Mouse (Mus musculus): ENCODE data around the gene Usp38. TPM values are rescaled to one million over a fixed set of nuclear protein-coding genes. Genes with fewer than 3 reads are reported as not detected.

Usp38 gene
- polyA plus RNA-seq, 1 experiment from 2014 or later: 29.5 TPM

DNA sequence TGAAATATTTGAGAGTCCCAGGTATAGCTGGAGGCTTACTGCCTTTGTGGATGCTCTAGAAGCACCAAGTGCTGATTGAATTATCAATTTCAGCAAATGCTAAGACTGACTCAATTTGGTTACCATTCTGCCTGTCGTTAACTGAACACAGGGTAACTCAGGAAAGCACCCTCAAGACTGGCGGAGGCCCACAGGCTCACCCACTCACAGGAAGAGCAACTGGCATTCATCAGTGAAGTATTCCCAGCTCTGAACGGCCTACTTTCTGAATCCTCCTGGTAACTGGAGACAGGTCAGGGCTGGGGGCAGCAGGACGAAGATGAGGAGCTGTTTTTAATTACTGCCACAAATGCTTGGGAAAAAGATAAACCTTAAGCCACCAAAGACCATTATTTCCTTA, 34.7 kb downstream of the Usp38 start:
- no peaks in the 10 kb centered on the region for H3K9me3 ChIP-seq (replicated peaks; ENCODE audit: control insufficient read depth, low read length)
- H3K9ac ChIP-seq (replicated peaks; ENCODE audit: low read length): no peak overlapping the region
- H3K27me3 ChIP-seq (ENCODE audit: control insufficient read depth, insufficient read depth, low read length): no peaks in the 10 kb centered on the region
- no peak overlapping the region for H3K4me2 ChIP-seq (ENCODE audit: low read depth, low read length)
- no peak overlapping the region for H3K27ac ChIP-seq (replicated peaks; ENCODE audit: low read depth, low read length)
- WGBS: 40% methylated on average over 4 of the region's 4 CpGs
- ATAC-seq (replicated peaks; ENCODE audit: insufficient number of reproducible peaks, low FRiP score, low TSS enrichment, low read depth): no peak
- no peak overlapping the region for H3K4me3 ChIP-seq (ENCODE audit: low read depth, low read length)
- no peaks in the 10 kb centered on the region; the same call in none of the 2 replicates for H3K36me3 ChIP-seq (replicated peaks; ENCODE audit: control insufficient read depth, insufficient read depth, low read depth, low read length)
- no peaks in the 10 kb centered on the region for H3K4me1 ChIP-seq (ENCODE audit: control insufficient read depth, insufficient read depth, low read length)
- DNase-seq (ENCODE audit: low spot score): no peak

DNA sequence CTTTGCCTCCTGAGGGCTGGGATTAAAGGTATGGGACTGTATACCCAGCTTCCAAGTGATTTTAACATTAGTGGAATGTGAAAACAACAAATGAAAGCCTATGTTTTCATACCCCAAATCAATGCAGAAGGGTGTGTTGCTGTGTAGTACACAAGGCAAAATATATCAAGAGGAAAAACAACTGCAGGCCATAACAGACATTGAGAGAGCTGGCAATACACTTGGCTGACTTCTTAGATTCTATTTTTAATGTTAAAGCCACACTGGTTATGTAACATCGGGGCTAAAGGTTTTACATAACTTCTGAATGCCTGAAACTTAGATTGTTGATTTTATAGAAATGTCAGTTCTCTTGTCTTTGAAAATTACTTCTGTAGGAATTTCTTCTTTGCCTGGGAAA, 37.5 kb downstream of the Usp38 start:
- no peak overlapping the region for H3K27ac ChIP-seq (replicated peaks; ENCODE audit: low read depth, low read length)
- no peak for DNase-seq (ENCODE audit: low spot score)
- H3K9me3 ChIP-seq (replicated peaks; ENCODE audit: control insufficient read depth, low read length): no peaks in the 10 kb centered on the region
- no peak overlapping the region for H3K4me2 ChIP-seq (ENCODE audit: low read depth, low read length)
- no peaks in the 10 kb centered on the region for H3K4me1 ChIP-seq (ENCODE audit: control insufficient read depth, insufficient read depth, low read length)
- WGBS: 84% methylated on average over 1 of the region's 1 CpGs
- no peaks in the 10 kb centered on the region; the same call in none of the 2 replicates for H3K36me3 ChIP-seq (replicated peaks; ENCODE audit: control insufficient read depth, insufficient read depth, low read depth, low read length)
- no peak overlapping the region for H3K4me3 ChIP-seq (ENCODE audit: low read depth, low read length)
- H3K9ac ChIP-seq (replicated peaks; ENCODE audit: low read length): no peak overlapping the region
- ATAC-seq (replicated peaks; ENCODE audit: insufficient number of reproducible peaks, low FRiP score, low TSS enrichment, low read depth): no peak
- H3K27me3 ChIP-seq (ENCODE audit: control insufficient read depth, insufficient read depth, low read length): no peaks in the 10 kb centered on the region

DNA sequence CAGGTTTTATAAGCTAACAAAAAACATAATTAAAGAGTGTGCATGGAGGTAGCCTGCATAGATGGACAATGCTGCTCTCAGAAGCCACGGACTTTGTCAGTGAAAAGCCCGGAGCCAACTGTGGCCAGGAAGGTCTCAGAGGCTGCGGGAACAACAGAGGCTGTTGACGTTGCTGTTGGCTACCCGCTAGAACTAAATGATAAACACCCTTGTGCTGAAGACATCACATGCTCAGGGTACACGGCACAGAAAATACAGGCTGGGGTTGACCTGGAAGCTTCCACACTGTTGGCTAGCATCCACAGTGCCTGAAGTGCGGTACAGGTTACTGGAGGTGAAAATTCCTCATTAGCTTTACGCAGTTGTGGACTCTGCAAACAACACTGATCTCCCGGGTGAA, 43.6 kb downstream of the Usp38 start:
- no peak overlapping the region for H3K4me3 ChIP-seq (ENCODE audit: low read depth, low read length)
- no peak overlapping the region for H3K9ac ChIP-seq (replicated peaks; ENCODE audit: low read length)
- H3K4me1 ChIP-seq (ENCODE audit: control insufficient read depth, insufficient read depth, low read length): no peaks in the 10 kb centered on the region
- H3K36me3 ChIP-seq (replicated peaks; ENCODE audit: control insufficient read depth, insufficient read depth, low read depth, low read length): no peaks in the 10 kb centered on the region
- no peak overlapping the region for H3K4me2 ChIP-seq (ENCODE audit: low read depth, low read length)
- no peak overlapping the region for H3K27ac ChIP-seq (replicated peaks; ENCODE audit: low read depth, low read length)
- no peak for ATAC-seq (replicated peaks; ENCODE audit: insufficient number of reproducible peaks, low FRiP score, low TSS enrichment, low read depth)
- H3K9me3 ChIP-seq (replicated peaks; ENCODE audit: control insufficient read depth, low read length): no peaks in the 10 kb centered on the region
- 84% methylated on average over 8 of the region's 9 CpGs for WGBS
- no peak for DNase-seq (ENCODE audit: low spot score)
- no peaks in the 10 kb centered on the region for H3K27me3 ChIP-seq (ENCODE audit: control insufficient read depth, insufficient read depth, low read length)

DNA sequence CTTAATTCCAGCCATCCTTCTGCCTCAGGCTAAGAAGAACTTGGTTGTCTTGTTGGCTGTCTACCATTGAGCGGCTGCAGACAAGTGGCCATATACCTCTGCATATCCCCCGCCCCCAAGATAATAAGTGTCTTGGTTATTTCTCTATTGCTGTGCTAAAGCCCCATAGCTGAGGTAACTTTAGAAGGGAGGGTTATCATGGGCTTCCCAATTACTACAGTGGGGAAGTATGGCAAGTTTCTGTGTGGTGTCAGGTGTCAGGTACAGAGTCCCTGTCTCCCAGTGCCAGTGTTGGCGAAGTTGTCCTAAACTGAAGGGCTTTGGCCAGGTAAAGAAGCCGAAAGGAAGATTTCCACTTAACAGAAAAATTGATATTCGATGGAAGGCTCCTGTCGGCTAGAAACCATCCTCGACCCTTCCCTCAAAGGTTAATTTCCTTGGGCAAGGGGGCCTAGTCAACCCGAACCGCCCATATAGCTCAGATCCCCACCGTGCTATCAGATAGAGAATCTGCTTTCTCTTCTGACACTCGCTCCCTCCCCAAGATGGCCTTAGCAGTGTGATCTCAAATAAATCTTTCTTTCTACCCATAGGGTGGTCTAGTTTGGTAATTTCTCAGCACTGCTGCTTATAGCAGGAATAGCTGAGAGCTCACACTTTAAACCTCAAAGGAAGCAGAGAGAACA, 44.6 kb downstream of the Usp38 start:
- Histone ChIP-seq H3K27me3 (ENCODE audit: control insufficient read depth, insufficient read depth, low read length) (no peaks in the 10 kb centered on the region), H3K4me1 (ENCODE audit: control insufficient read depth, insufficient read depth, low read length) (no peaks in the 10 kb centered on the region), H3K9ac (replicated peaks; ENCODE audit: low read length) (no peak overlapping the region), H3K36me3 (replicated peaks; ENCODE audit: control insufficient read depth, insufficient read depth, low read depth, low read length) (no peaks in the 10 kb centered on the region), H3K4me3 (ENCODE audit: low read depth, low read length) (no peak overlapping the region), H3K27ac (replicated peaks; ENCODE audit: low read depth, low read length) (no peak overlapping the region), H3K9me3 (replicated peaks; ENCODE audit: control insufficient read depth, low read length) (no peaks in the 10 kb centered on the region), H3K4me2 (ENCODE audit: low read depth, low read length) (no peak overlapping the region)
- 77% methylated on average over 11 of the region's 11 CpGs for WGBS
- DNase-seq (ENCODE audit: low spot score): no peak
- no peak for ATAC-seq (replicated peaks; ENCODE audit: insufficient number of reproducible peaks, low FRiP score, low TSS enrichment, low read depth)

DNA sequence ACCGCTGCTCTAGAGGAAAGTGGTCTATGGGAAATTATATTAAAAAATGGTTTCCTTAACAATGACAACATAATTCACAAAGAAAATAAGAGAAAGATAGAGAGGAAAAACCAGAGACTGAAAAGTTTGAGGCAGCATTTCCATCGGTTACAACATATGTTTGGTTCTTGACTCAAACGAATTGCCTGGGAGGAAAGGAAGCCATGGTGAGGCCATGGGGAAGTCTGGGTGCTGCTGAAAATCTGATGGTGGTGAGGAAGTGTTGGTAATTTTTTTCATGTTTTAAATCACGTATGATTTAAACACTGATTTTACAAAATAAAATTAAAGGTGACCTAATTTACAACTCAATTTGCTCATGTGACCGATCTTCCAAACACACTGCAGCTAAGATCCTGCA, 45.3 kb downstream of the Usp38 start:
- no peak for ATAC-seq (replicated peaks; ENCODE audit: insufficient number of reproducible peaks, low FRiP score, low TSS enrichment, low read depth)
- no peaks in the 10 kb centered on the region for H3K27me3 ChIP-seq (ENCODE audit: control insufficient read depth, insufficient read depth, low read length)
- no peak overlapping the region for H3K4me2 ChIP-seq (ENCODE audit: low read depth, low read length)
- 87% methylated on average over 5 of the region's 5 CpGs for WGBS
- no peak for DNase-seq (ENCODE audit: low spot score)
- H3K9me3 ChIP-seq (replicated peaks; ENCODE audit: control insufficient read depth, low read length): no peaks in the 10 kb centered on the region
- no peak overlapping the region for H3K27ac ChIP-seq (replicated peaks; ENCODE audit: low read depth, low read length)
- H3K36me3 ChIP-seq (replicated peaks; ENCODE audit: control insufficient read depth, insufficient read depth, low read depth, low read length): no peaks in the 10 kb centered on the region
- no peaks in the 10 kb centered on the region for H3K4me1 ChIP-seq (ENCODE audit: control insufficient read depth, insufficient read depth, low read length)
- H3K4me3 ChIP-seq (ENCODE audit: low read depth, low read length): no peak overlapping the region
- no peak overlapping the region for H3K9ac ChIP-seq (replicated peaks; ENCODE audit: low read length)

DNA sequence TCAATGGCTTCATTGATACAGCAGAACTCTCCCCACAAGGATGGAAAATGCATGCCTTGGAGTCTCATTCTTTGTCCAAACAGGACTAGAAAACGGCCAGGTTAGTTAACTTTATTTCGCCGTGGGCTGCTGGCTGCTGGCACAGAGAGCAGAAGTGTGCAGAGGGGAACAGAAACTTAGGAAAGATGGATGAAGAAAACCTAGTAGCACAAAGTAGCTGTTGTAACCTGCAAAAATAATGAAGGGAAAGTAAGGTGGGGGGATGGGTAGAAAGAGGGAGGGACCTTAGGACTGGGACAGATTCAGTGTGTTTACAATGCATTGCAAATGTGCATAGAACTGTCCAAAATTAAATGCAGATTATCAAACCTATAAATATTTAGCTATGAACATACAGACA, 51.6 kb downstream of the Usp38 start:
- no peak for DNase-seq (ENCODE audit: low spot score)
- Histone ChIP-seq H3K27me3 (ENCODE audit: control insufficient read depth, insufficient read depth, low read length) (no peaks in the 10 kb centered on the region), H3K36me3 (replicated peaks; ENCODE audit: control insufficient read depth, insufficient read depth, low read depth, low read length) (no peaks in the 10 kb centered on the region), H3K4me1 (ENCODE audit: control insufficient read depth, insufficient read depth, low read length) (no peaks in the 10 kb centered on the region), H3K27ac (replicated peaks; ENCODE audit: low read depth, low read length) (no peak overlapping the region), H3K9me3 (replicated peaks; ENCODE audit: control insufficient read depth, low read length) (no peaks in the 10 kb centered on the region), H3K4me2 (ENCODE audit: low read depth, low read length) (no peak overlapping the region), H3K9ac (replicated peaks; ENCODE audit: low read length) (no peak overlapping the region), H3K4me3 (ENCODE audit: low read depth, low read length) (no peak overlapping the region)
- WGBS: 87% methylated on average over 3 of the region's 3 CpGs
- ATAC-seq (replicated peaks; ENCODE audit: insufficient number of reproducible peaks, low FRiP score, low TSS enrichment, low read depth): no peak

DNA sequence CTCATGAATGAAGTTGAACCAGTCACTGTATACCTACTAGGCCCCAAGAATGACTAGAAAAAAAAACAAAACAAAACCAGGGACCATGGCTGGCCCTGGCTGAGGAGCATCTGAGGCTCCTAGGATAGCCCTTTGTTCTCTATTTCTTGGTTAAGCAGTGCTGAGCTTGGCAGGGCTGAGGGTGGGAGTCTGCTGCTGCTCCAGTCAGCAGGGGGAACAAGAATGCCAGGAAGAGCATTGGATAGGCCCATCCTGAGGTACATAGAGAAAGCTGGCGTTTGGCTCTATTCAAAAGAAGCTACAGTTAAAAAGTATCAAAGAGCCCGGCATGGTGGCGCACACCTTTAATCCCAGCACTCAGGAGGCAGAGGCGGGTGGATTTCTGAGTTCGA, 52.1 kb downstream of the Usp38 start:
- 87% methylated on average over 5 of the region's 5 CpGs for WGBS
- Histone ChIP-seq H3K27me3 (ENCODE audit: control insufficient read depth, insufficient read depth, low read length) (no peaks in the 10 kb centered on the region), H3K36me3 (replicated peaks; ENCODE audit: control insufficient read depth, insufficient read depth, low read depth, low read length) (no peaks in the 10 kb centered on the region), H3K4me1 (ENCODE audit: control insufficient read depth, insufficient read depth, low read length) (no peaks in the 10 kb centered on the region), H3K9me3 (replicated peaks; ENCODE audit: control insufficient read depth, low read length) (no peaks in the 10 kb centered on the region), H3K4me3 (ENCODE audit: low read depth, low read length) (no peak overlapping the region), H3K9ac (replicated peaks; ENCODE audit: low read length) (no peak overlapping the region), H3K4me2 (ENCODE audit: low read depth, low read length) (no peak overlapping the region), H3K27ac (replicated peaks; ENCODE audit: low read depth, low read length) (no peak overlapping the region)
- no peak for DNase-seq (ENCODE audit: low spot score)
- ATAC-seq (replicated peaks; ENCODE audit: insufficient number of reproducible peaks, low FRiP score, low TSS enrichment, low read depth): no peak

DNA sequence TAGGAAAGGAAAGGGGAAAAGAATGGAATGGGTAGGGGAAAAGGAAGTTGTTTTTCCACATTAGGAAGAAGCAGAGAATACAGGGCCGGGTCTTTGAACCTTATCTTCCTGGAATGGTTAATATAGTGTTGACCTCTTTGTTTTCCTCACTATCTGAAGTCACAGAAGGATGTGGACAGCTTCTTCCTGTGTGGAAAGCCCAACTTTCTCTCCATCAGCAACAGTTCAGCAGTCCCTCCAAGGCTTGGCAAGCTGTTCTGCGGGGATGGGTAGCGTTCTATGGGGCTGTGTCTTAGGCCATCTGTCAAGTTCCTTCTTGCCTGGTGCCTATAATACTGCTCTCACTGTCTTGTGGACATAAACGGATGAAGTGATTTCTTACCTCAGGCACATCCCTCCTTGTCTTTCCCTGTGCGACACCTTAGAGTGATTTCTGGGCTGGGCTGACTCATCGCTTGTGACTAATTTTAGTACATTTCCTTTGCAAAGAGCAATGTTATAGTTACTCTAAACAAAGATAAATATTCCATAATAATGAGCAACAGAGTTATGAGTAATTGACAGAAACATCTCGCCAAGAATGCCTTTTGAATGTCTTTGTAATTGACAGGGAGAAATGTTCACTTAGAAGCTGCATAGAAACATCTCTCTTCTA, 52.7 kb downstream of the Usp38 start:
- no peaks in the 10 kb centered on the region for H3K36me3 ChIP-seq (replicated peaks; ENCODE audit: control insufficient read depth, insufficient read depth, low read depth, low read length)
- H3K27me3 ChIP-seq (ENCODE audit: control insufficient read depth, insufficient read depth, low read length): no peaks in the 10 kb centered on the region
- H3K4me2 ChIP-seq (ENCODE audit: low read depth, low read length): no peak overlapping the region
- H3K4me1 ChIP-seq (ENCODE audit: control insufficient read depth, insufficient read depth, low read length): no peaks in the 10 kb centered on the region
- H3K9me3 ChIP-seq (replicated peaks; ENCODE audit: control insufficient read depth, low read length): no peaks in the 10 kb centered on the region
- DNase-seq (ENCODE audit: low spot score) (no peak), ATAC-seq (replicated peaks; ENCODE audit: insufficient number of reproducible peaks, low FRiP score, low TSS enrichment, low read depth) (no peak)
- H3K4me3 ChIP-seq (ENCODE audit: low read depth, low read length): no peak overlapping the region
- H3K27ac ChIP-seq (replicated peaks; ENCODE audit: low read depth, low read length): no peak overlapping the region
- WGBS: 86% methylated on average over 7 of the region's 7 CpGs
- no peak overlapping the region for H3K9ac ChIP-seq (replicated peaks; ENCODE audit: low read length)

All from embryonic facial prominence, embryonic 11.5 days (tissue).